Mouse (Mus musculus) bone marrow macrophage, adult 2 months (primary cell): ENCODE measurements at regions not wholly inside any gene's neighbourhood (a gene's known extent, or its start where the extent isn't known, plus 50 kb on each side); places are given as distances from the start of the nearest gene placed in this dataset.

Experiments used
- CTCF ChIP-seq: IDR thresholded peaks from 2 replicates; pipeline ENCODE4 v1.5.1; 2012; ENCODE audit warnings: low read depth, mild to moderate bottlenecking, low read length, moderate library complexity
- POLR2A ChIP-seq: IDR thresholded peaks from 2 replicates; pipeline ENCODE4 v1.6.1; 2012; ENCODE audit warnings: mild to moderate bottlenecking, low read depth, low read length, borderline replicate concordance

GRCm38 (mm10) chr14:72064111-72064812 is 427.4 kb downstream of the Gm9195 start:
- TF ChIP-seq CTCF (no peak), POLR2A (no peak)
